Mouse (Mus musculus): ENCODE measurements around the gene Caps2.
"Not testable (repeated sequence)": the region's sequence is repeated elsewhere in the genome, so short reads cannot be mapped to it uniquely, and the experiment has no call there.

Gene Caps2

GRCm38 (mm10) chr10:112163168-112163766 is at the start of gene Caps2:
Gene Caps2 (plus strand): TSS chr10:112163621.
- DNase-seq (ENCODE audit: low spot score), result no peak

GRCm38 (mm10) chr10:112125090-112125489 is 38.3 kb upstream of the Caps2 start:
- DNase-seq (ENCODE audit: low spot score), result not testable (repeated sequence)

- not testable (repeated sequence) for DNase-seq (ENCODE audit: low spot score)
These were observed 35.7 kb upstream of the Caps2 start for GRCm38 (mm10) chr10:112127682-112128230.

- no peak for DNase-seq (ENCODE audit: low spot score)
These were observed 31.2 kb upstream of the Caps2 start for GRCm38 (mm10) chr10:112132194-112132593.

- DNase-seq (ENCODE audit: low spot score), result no peak
These were observed 25.2 kb upstream of the Caps2 start for GRCm38 (mm10) chr10:112138050-112138870.

- no peak for DNase-seq (ENCODE audit: low spot score)
These were observed 24.5 kb upstream of the Caps2 start for GRCm38 (mm10) chr10:112138871-112139430.

- no peak for DNase-seq (ENCODE audit: low spot score)
These were observed 23.6 kb upstream of the Caps2 start for GRCm38 (mm10) chr10:112139834-112140233.

- peak; percentile 2 for DNase-seq (ENCODE audit: low spot score)
These were observed 3.4 kb upstream of the Caps2 start, which contains the start of gene Glipr1l3 for GRCm38 (mm10) chr10:112159882-112160560. Gene Glipr1l3 (minus strand): TSS chr10:112160327.

- not testable (repeated sequence) for DNase-seq (ENCODE audit: low spot score)
These were observed 13.6 kb downstream of the Caps2 start for GRCm38 (mm10) chr10:112177027-112177426.

GRCm38 (mm10) chr10:112193919-112194318 is 30.5 kb downstream of the Caps2 start:
- not testable (repeated sequence) for DNase-seq (ENCODE audit: low spot score)

GRCm38 (mm10) chr10:112203463-112203862 is 40.0 kb downstream of the Caps2 start:
- no peak for DNase-seq (ENCODE audit: low spot score)

GRCm38 (mm10) chr10:112227073-112227472 is 63.7 kb downstream of the Caps2 start:
- no peak for DNase-seq (ENCODE audit: low spot score)

- DNase-seq (ENCODE audit: low spot score), result not testable (repeated sequence)
These were observed 65.8 kb downstream of the Caps2 start for GRCm38 (mm10) chr10:112229091-112229843.

GRCm38 (mm10) chr10:112232733-112233132 is 69.3 kb downstream of the Caps2 start:
- not testable (repeated sequence) for DNase-seq (ENCODE audit: low spot score)

GRCm38 (mm10) chr10:112235396-112235940 is 72.0 kb downstream of the Caps2 start:
- not testable (repeated sequence) for DNase-seq (ENCODE audit: low spot score)

GRCm38 (mm10) chr10:112248273-112248672 is 84.9 kb downstream of the Caps2 start:
- DNase-seq (ENCODE audit: low spot score), result no peak

- no peak for DNase-seq (ENCODE audit: low spot score)
These were observed 100.0 kb downstream of the Caps2 start for GRCm38 (mm10) chr10:112263467-112263866.
